ENCODE assay signal across 8 mouse cellular contexts in the genomic region with DNA sequence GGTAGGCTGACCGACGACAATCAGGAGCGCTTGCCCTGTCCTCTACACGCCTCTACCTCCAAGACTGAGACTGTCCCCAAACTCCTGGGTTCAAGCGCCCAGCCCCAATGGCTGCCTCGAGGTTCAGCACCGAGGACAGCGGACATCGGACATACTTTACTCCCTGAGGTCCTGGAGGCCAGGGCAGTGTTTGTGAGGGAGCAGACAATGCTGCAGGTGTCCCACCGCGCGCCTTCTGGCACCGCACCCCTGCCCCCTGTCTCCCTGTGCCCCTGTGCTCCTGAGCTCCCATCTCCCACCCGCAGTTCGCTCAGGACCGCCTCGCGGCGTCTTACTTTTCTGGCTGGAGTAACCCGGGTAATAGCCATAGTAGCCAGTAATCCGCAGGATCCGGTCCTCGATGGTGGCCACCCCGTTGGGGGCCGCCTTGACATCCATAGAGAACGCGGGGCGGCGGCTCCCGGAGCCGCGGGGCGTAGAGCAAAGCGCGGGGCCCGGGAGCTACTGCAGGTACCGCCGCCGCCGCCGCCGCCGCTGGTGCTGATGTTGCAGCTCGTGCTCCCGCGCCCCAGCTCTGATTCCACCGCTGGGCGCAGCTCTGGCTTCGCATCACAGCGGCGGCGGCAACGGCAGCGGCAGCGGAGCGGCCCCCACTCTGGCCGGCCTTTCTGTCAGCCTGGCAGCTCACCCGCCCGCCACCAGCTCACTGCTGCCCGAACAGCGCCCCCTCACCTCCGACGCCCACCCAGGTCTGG. TPM values are rescaled to one million over a fixed set of nuclear protein-coding genes. Genes with fewer than 3 reads are reported as not detected.
DNase-seq lines count a peak whose midpoint lies in the region; ATAC-seq and TF ChIP-seq lines count a peak whose summit lies in the region.

No protein-coding gene starts in this region.

- peak overlapping the region; percentile 68 for H3K4me2 ChIP-seq in forebrain, postnatal 0 days (ENCODE audit: low read depth)
- H3K4me2 ChIP-seq in hindbrain, embryonic 11.5 days (replicated peaks; ENCODE audit: low read depth, low read length) = peak overlapping the region; percentile 65

- TF ChIP-seq CTCF in forebrain, postnatal 0 days (IDR thresholded peaks at IDR 0.05; ENCODE audit: low read depth) = peak; percentile 54

- no peaks in the 10 kb centered on the region for H3K27me3 ChIP-seq in forebrain, postnatal 0 days (ENCODE audit: insufficient read depth, low read length)
- H3K27me3 ChIP-seq in hindbrain, embryonic 11.5 days (ENCODE audit: control insufficient read depth, insufficient read depth, low read length) = no peaks in the 10 kb centered on the region

- peak; percentile 89 for ATAC-seq in forebrain, postnatal 0 days
- ATAC-seq in hindbrain, embryonic 11.5 days (ENCODE audit: low FRiP score) = peak; percentile 90
- no peak for ATAC-seq in activated CD4-positive, CD25-positive, alpha-beta regulatory T cell, adult 4 months

- no peaks in the 10 kb centered on the region for H3K36me3 ChIP-seq in forebrain, postnatal 0 days (ENCODE audit: insufficient read depth)
- no peaks in the 10 kb centered on the region for H3K36me3 ChIP-seq in hindbrain, embryonic 11.5 days (ENCODE audit: control insufficient read depth, insufficient read depth, low read length)

- H3K4me3 ChIP-seq in forebrain, postnatal 0 days (ENCODE audit: low read depth, low read length) = peak overlapping the region; percentile 53
- H3K4me3 ChIP-seq in hindbrain, embryonic 11.5 days (ENCODE audit: low read depth, low read length) = peak overlapping the region; percentile 42

- no peaks in the 10 kb centered on the region for H3K4me1 ChIP-seq in forebrain, postnatal 0 days (ENCODE audit: insufficient read depth)
- H3K4me1 ChIP-seq in hindbrain, embryonic 11.5 days (replicated peaks; ENCODE audit: control insufficient read depth, insufficient read depth, low read length) = no peaks in the 10 kb centered on the region

- peak overlapping the region; percentile 65 for H3K9ac ChIP-seq in forebrain, postnatal 0 days
- peak overlapping the region; percentile 48; the same call in 1 of the 2 replicates for H3K9ac ChIP-seq in hindbrain, embryonic 11.5 days (ENCODE audit: low read depth, low read length)

- peak overlapping the region; percentile 36; the same call in 1 of the 2 replicates for H3K27ac ChIP-seq in forebrain, postnatal 0 days (ENCODE audit: low read depth, low read length)
- H3K27ac ChIP-seq in hindbrain, embryonic 11.5 days (ENCODE audit: low read depth, low read length) = no peak overlapping the region

- DNase-seq in Muller cell, postnatal 12 days (ENCODE audit: inconsistent ontology term) = peak; percentile 79
- peak; percentile 24 to 38 for DNase-seq in cerebellum, adult 18-20 months
- peak; percentile 63 for DNase-seq in forebrain, postnatal 0 days
- peak; percentile 77 for DNase-seq in hindbrain, embryonic 11.5 days (ENCODE audit: low spot score)
- peak; percentile 36 to 62 for DNase-seq in layer of hippocampus, postnatal 10 days (ENCODE audit: low spot score in 2 of 2)
- peak; percentile 69 for DNase-seq in lung, postnatal 10 days
- peak; percentile 16 to 66 for DNase-seq in right cerebral cortex, adult 2 months (ENCODE audit: low spot score in 2 of 2)

- no peaks in the 10 kb centered on the region for H3K9me3 ChIP-seq in forebrain, postnatal 0 days (ENCODE audit: low read length)
- no peaks in the 10 kb centered on the region for H3K9me3 ChIP-seq in hindbrain, embryonic 11.5 days (ENCODE audit: control insufficient read depth, low read length)

- 2% methylated on average over 63 of the region's 63 CpGs for WGBS in forebrain, postnatal 0 days
- under 1% methylated on average over 53 of the region's 63 CpGs for WGBS in hindbrain, embryonic 11.5 days

RNA-seq across cellular contexts. Expression of a gene that starts 0.5 kb away (rescaled TPM):
- 14.9 and 19.6 TPM in 2 replicates for total RNA-seq in forebrain, postnatal 0 days (2014; rRNA removed)
- polyA plus RNA-seq in forebrain, postnatal 0 days (2015; fragmentation: Nextera tagmentation; extraction: Ambion mirVana) = 12.5 and 16.1 TPM in 2 replicates
- 0.64 and 1.2 TPM in 2 replicates for polyA plus RNA-seq in hindbrain, embryonic 11.5 days (2014; fragmentation: Nextera tagmentation; extraction: Ambion mirVana)
- total RNA-seq in layer of hippocampus, postnatal 10 days (2021) = 10 to 100 TPM; 17.0 to 18.0 TPM
- polyA plus RNA-seq in activated CD4-positive, CD25-positive, alpha-beta regulatory T cell, adult 4 months (2017; shearing (Covaris generic)) = under 1 TPM in 1 of 2 experiments, not detected in 1; 0.19 TPM
